Mouse (Mus musculus): ENCODE measurements around the gene Dcbld1.

- TF ChIP-seq GATA2 (IDR thresholded peaks at IDR 0.05; ENCODE audit: borderline replicate concordance, low read depth, low read length) (no peak), CTCF (IDR thresholded peaks at IDR 0.05; ENCODE audit: low read depth, low read length) (no peak), TAL1 (conservative IDR thresholded peaks at IDR 0.05; ENCODE audit: low read depth, low read length) (no peak)
Observed at GRCm38 (mm10) chr10:52274001-52274909, 40.8 kb downstream of the Dcbld1 start.
